Mouse (Mus musculus) intestine, postnatal 0 days (tissue): ENCODE measurements at regions not wholly inside any gene's neighbourhood (a gene's known extent, or its start where the extent isn't known, plus 50 kb on each side); places are given as distances from the start of the nearest gene placed in this dataset.

ENCODE experiments used
- ATAC-seq: fragments of 200-750 bp; cut with Nextera tagmentation; 2 replicates; pipeline ENCODE4 v1.8.0; 2017; ENCODE audit warnings: mild to moderate bottlenecking, moderate TSS enrichment, moderate library complexity
- H3K27ac ChIP-seq: fragments of 300-500 bp; sonication (generic); 2 replicates; pipeline ENCODE4 v1.5.1; 2014; ENCODE audit warnings: mild to moderate bottlenecking, low read depth, low read length, moderate library complexity
- H3K27me3 ChIP-seq: fragments of 300-500 bp; sonication (generic); replicated peaks from 2 replicates; pipeline ENCODE4 v1.6.1; 2014; ENCODE audit warnings: low read length, mixed read lengths; ENCODE audit not compliant: control insufficient read depth, insufficient read depth
- H3K36me3 ChIP-seq: fragments of 300-500 bp; sonication (generic); 2 replicates; pipeline ENCODE4 v1.6.1; 2014; ENCODE audit warnings: mild to moderate bottlenecking, moderate library complexity; ENCODE audit not compliant: control insufficient read depth, insufficient read depth
- H3K4me1 ChIP-seq: fragments of 300-500 bp; sonication (generic); replicated peaks from 2 replicates; pipeline ENCODE4 v1.6.1; 2014; ENCODE audit warnings: antibody characterized with exemption, low read length, mixed read lengths; ENCODE audit not compliant: control insufficient read depth, insufficient read depth
- H3K4me2 ChIP-seq: fragments of 300-500 bp; sonication (generic); replicated peaks from 2 replicates; pipeline ENCODE4 v1.6.1; 2014; ENCODE audit warnings: low read depth, mild to moderate bottlenecking, moderate library complexity
- H3K4me3 ChIP-seq: fragments of 300-500 bp; sonication (generic); 2 replicates; pipeline ENCODE4 v1.5.1; 2014; ENCODE audit warnings: low read depth, low read length
- H3K9ac ChIP-seq: fragments of 300-500 bp; sonication (generic); 2 replicates; pipeline ENCODE4 v1.6.1; 2014; ENCODE audit warnings: mild to moderate bottlenecking, low read depth, low read length
- H3K9me3 ChIP-seq: fragments of 300-500 bp; sonication (generic); 2 replicates; pipeline ENCODE4 v1.6.1; 2016; ENCODE audit warnings: mixed run types; ENCODE audit not compliant: control insufficient read depth
- CTCF ChIP-seq: sonication (generic); IDR thresholded peaks from 2 replicates; pipeline ENCODE4 v1.5.1; 2016; ENCODE audit warnings: low read depth, mild to moderate bottlenecking, control low read depth, antibody characterized with exemption, moderate library complexity
- WGBS: fragments of 180-500 bp; shearing (Covaris S2); extraction: QIAGEN DNeasy Blood & Tissue Kit; methylation state at CpG from one replicate; pipeline ENCODE4 v1.1.7; 2014; 5-methylcytosine and 5-hydroxymethylcytosine counted together

GRCm38 (mm10) chr10:71657525-71657924 lies 310.0 kb downstream of the Ipmk start:
- no peak for ATAC-seq
- Histone ChIP-seq H3K4me3 (no peak overlapping the region), H3K9ac (no peak overlapping the region), H3K4me1 (no peaks in the 10 kb centered on the region), H3K27me3 (no peaks in the 10 kb centered on the region), H3K4me2 (no peak overlapping the region), H3K27ac (no peak overlapping the region), H3K36me3 (no peaks in the 10 kb centered on the region), H3K9me3 (no peaks in the 10 kb centered on the region)
- 45% methylated on average over 7 of the region's 7 CpGs for WGBS
- no peak for TF ChIP-seq CTCF

GRCm38 (mm10) chr10:71663545-71663944 lies 316.0 kb downstream of the Ipmk start:
- 78% methylated on average over 5 of the region's 5 CpGs for WGBS
- no peak overlapping the region for H3K4me3 ChIP-seq
- H3K36me3 ChIP-seq = no peaks in the 10 kb centered on the region
- H3K27me3 ChIP-seq = no peaks in the 10 kb centered on the region
- ATAC-seq = no peak
- no peaks in the 10 kb centered on the region for H3K4me1 ChIP-seq
- H3K9me3 ChIP-seq = no peaks in the 10 kb centered on the region
- H3K27ac ChIP-seq = no peak overlapping the region
- no peak overlapping the region for H3K4me2 ChIP-seq
- TF ChIP-seq CTCF = no peak
- no peak overlapping the region for H3K9ac ChIP-seq

- ATAC-seq = no peak
- no peak overlapping the region for H3K4me3 ChIP-seq
These were observed 319.6 kb downstream of the Ipmk start for GRCm38 (mm10) chr10:71667160-71667571.

GRCm38 (mm10) chr10:71679240-71679639 lies 331.7 kb downstream of the Ipmk start:
- TF ChIP-seq CTCF = no peak
- no peaks in the 10 kb centered on the region for H3K36me3 ChIP-seq
- H3K4me3 ChIP-seq = no peak overlapping the region
- no peak overlapping the region for H3K9ac ChIP-seq
- no peak overlapping the region for H3K4me2 ChIP-seq
- no peaks in the 10 kb centered on the region for H3K27me3 ChIP-seq
- no peaks in the 10 kb centered on the region for H3K9me3 ChIP-seq
- no peaks in the 10 kb centered on the region for H3K4me1 ChIP-seq
- no peak overlapping the region for H3K27ac ChIP-seq
- ATAC-seq = no peak
- WGBS = 84% methylated on average over 5 of the region's 5 CpGs

More at GRCm38 (mm10) chr10:71667160-71667571, 319.6 kb downstream of the Ipmk start:
- H3K9me3 ChIP-seq = no peaks in the 10 kb centered on the region
- WGBS = 82% methylated on average over 7 of the region's 7 CpGs
- no peaks in the 10 kb centered on the region for H3K36me3 ChIP-seq
- no peak overlapping the region for H3K4me2 ChIP-seq
- no peak overlapping the region for H3K9ac ChIP-seq
- H3K4me1 ChIP-seq = no peaks in the 10 kb centered on the region
- TF ChIP-seq CTCF = no peak
- no peak overlapping the region for H3K27ac ChIP-seq
- H3K27me3 ChIP-seq = no peaks in the 10 kb centered on the region

- Histone ChIP-seq H3K4me1 (no peaks in the 10 kb centered on the region), H3K27me3 (no peaks in the 10 kb centered on the region), H3K9ac (no peak overlapping the region), H3K4me3 (no peak overlapping the region), H3K9me3 (no peaks in the 10 kb centered on the region), H3K27ac (no peak overlapping the region), H3K4me2 (no peak overlapping the region), H3K36me3 (no peaks in the 10 kb centered on the region)
- WGBS = 83% methylated on average over 2 of the region's 2 CpGs
- no peak for TF ChIP-seq CTCF
- ATAC-seq = no peak
These were observed 365.9 kb downstream of the Ipmk start for GRCm38 (mm10) chr10:71713456-71713855.

- Histone ChIP-seq H3K4me1 (no peaks in the 10 kb centered on the region), H3K27me3 (no peaks in the 10 kb centered on the region), H3K4me2 (no peak overlapping the region), H3K9ac (no peak overlapping the region), H3K4me3 (no peak overlapping the region), H3K9me3 (no peaks in the 10 kb centered on the region), H3K27ac (no peak overlapping the region), H3K36me3 (no peaks in the 10 kb centered on the region)
- 54% methylated on average over 4 of the region's 4 CpGs for WGBS
- TF ChIP-seq CTCF = no peak
- ATAC-seq = no peak
These were observed 380.2 kb downstream of the Ipmk start for GRCm38 (mm10) chr10:71727746-71728145.

GRCm38 (mm10) chr10:71733821-71734220 lies 386.3 kb downstream of the Ipmk start:
- ATAC-seq = no peak
- WGBS = 84% methylated on average over 3 of the region's 3 CpGs
- Histone ChIP-seq H3K9me3 (no peaks in the 10 kb centered on the region), H3K4me2 (no peak overlapping the region), H3K4me1 (no peaks in the 10 kb centered on the region), H3K27me3 (no peaks in the 10 kb centered on the region), H3K36me3 (no peaks in the 10 kb centered on the region), H3K4me3 (no peak overlapping the region), H3K27ac (no peak overlapping the region), H3K9ac (no peak overlapping the region)
- no peak for TF ChIP-seq CTCF
